Mouse (Mus musculus) liver, adult 2 months (tissue): ENCODE results near the gene Hdac7.

Source experiments
- CTCF ChIP-seq: fragments of 200-500 bp; IDR thresholded peaks from 2 replicates; pipeline ENCODE4 v1.5.1; 2011; ENCODE audit warnings: low read depth, low read length, control low read depth
- POLR2A ChIP-seq: fragments of 200-500 bp; IDR thresholded peaks from 2 replicates; pipeline ENCODE4 v1.6.1; 2011; ENCODE audit warnings: low read length, control low read depth; ENCODE audit not compliant: insufficient read depth; ENCODE audit errors: extremely low read depth

DNA sequence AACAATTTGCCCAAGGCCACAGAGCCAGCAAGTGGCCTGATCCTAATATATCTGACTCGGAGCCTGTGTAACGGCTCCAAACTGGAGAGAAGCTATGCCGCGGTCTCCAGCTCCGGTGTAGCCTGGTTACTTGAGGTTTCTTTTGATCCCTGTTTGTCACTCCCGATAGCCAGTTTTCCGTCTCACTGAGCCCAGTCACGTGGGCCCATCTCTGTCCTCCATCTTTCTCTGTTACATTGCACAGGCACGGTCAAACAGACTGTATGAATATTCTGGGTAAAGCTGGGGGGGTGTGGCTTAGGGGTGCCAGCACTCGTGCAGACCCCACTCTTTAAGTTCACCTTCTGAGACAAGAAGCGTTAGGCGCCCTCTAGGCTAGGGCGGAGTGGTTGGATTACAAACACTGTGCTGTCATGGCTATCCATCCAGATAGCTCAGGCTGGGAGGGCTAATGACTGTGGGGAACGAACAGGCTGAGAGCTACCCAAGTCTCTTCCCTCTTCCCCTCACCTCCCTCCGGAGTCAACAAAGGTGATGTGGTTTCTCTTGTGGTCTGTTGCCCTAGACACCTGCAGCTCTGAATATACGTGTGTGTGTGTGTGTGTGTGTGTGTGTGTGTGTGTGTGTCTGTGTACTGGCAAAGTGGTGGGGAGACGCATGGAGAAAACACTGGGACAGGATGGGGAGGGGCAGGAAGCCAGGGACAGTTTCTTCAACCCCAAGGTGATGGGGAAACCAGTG is 8.0 kb downstream of the Hdac7 start:
- TF ChIP-seq CTCF: no peak
- TF ChIP-seq POLR2A: no peak
